Comparison of ENCODE assay signal across 8 mouse cellular contexts in genomic region chr9:110653655-110654461, GRCm38 (mm10). TPM values are rescaled to one million over a fixed set of nuclear protein-coding genes. Genes with fewer than 3 reads are reported as not detected.
A peak's percentile ranks its signal among the peaks of the same experiment; 100 is the strongest.
DNase-seq lines count a peak whose midpoint lies in the region; ATAC-seq lines count a peak whose summit lies in the region.

Nbeal2 (minus strand) TSS chr9:110654161.

- peaks cover 21% of the 10 kb centered on the region for H3K4me1 ChIP-seq in intestine, embryonic 15.5 days (replicated peaks)

- peak within 1 kb of the TSS; percentile 74 for H3K27ac ChIP-seq in intestine, embryonic 15.5 days

- no peaks in the 10 kb centered on the region for H3K36me3 ChIP-seq in intestine, embryonic 15.5 days

- H3K9me3 ChIP-seq in intestine, embryonic 15.5 days: no peaks in the 10 kb centered on the region

- H3K4me2 ChIP-seq in intestine, embryonic 15.5 days (replicated peaks): peak within 1 kb of the TSS; percentile 94

- under 1% methylated on average over 75 of the region's 75 CpGs for WGBS in intestine, embryonic 15.5 days

- ATAC-seq in intestine, embryonic 15.5 days: peak; percentile 89
- peak; percentile 77 for ATAC-seq in megakaryocyte-erythroid progenitor cell, adult 5-6 weeks (replicated peaks; ENCODE audit: low FRiP score, low TSS enrichment, poor library complexity, severe bottlenecking)

- peak within 1 kb of the TSS; percentile 66 for H3K4me3 ChIP-seq in intestine, embryonic 15.5 days (replicated peaks)

- DNase-seq in adrenal gland, adult 18-20 months (ENCODE audit: low spot score in 2 of 2): peak; percentile 90 to 92
- DNase-seq in embryo, embryonic 11.5 days (ENCODE audit: low read depth, low spot score): peak; percentile 78
- peak; percentile 90 to 94 for DNase-seq in gastrocnemius, postnatal 36 days
- DNase-seq in left cerebral cortex, postnatal 14 days (ENCODE audit: low spot score in 2 of 2): peak; percentile 73 to 74
- DNase-seq in right cerebral cortex, postnatal 14 days: peak; percentile 72
- DNase-seq in urinary bladder, postnatal 36 days (ENCODE audit: low spot score in 2 of 2): peak; percentile 90 to 97

- intact Hi-C loops in gastrocnemius, postnatal 36 days (cut with DNase I): no loop called here
- intact Hi-C loops in left cerebral cortex, postnatal 14 days (cut with DNase I): loop anchor here (5.0 kb wide), 1 partner anchor 53 kb away; no protein-coding TSS in a partner anchor

- peak within 1 kb of the TSS; percentile 63 for H3K9ac ChIP-seq in intestine, embryonic 15.5 days

- H3K27me3 ChIP-seq in intestine, embryonic 15.5 days (replicated peaks): peaks cover 20% of the 10 kb centered on the region

RNA-seq across cellular contexts. Expression of gene Nbeal2, which starts in this region (rescaled TPM):
- 1 to 10 TPM; 8.5 to 9.8 TPM for total RNA-seq in adrenal gland, adult 18-20 months (2021)
- 1 to 10 TPM; 3.3 to 3.6 TPM for total RNA-seq in gastrocnemius, postnatal 36 days (2021)
- 3.6 and 4.9 TPM in 2 replicates for polyA plus RNA-seq in intestine, embryonic 15.5 days (2015; fragmentation: Nextera tagmentation; extraction: Ambion mirVana)
- 1 to 10 TPM; 5.9 to 8.9 TPM for total RNA-seq in left cerebral cortex, postnatal 14 days (2021)
- total RNA-seq in megakaryocyte-erythroid progenitor cell, adult 5-6 weeks (2014; fragmentation: Nextera tagmentation): 9.1 and 11.9 TPM in 2 replicates
- total RNA-seq in megakaryocyte-erythroid progenitor cell, adult 5-6 weeks (2017): 3.7 and 6.8 TPM in 2 replicates

Comparison
In these comparisons a context has a peak if more than half of its experiments do, and no peak if none do; other contexts are left out.
1. Peak in every context shown above with its lines: DNase-seq, ATAC-seq, H3K4me3 ChIP-seq and H3K27ac ChIP-seq.